Mouse (Mus musculus): ENCODE data around the gene Tor1b. TPM values are rescaled to one million over a fixed set of nuclear protein-coding genes. Genes with fewer than 3 reads are reported as not detected.

The Tor1b gene
- polyA plus RNA-seq (2011; ENCODE audit: insufficient read depth, insufficient read length, low replicate concordance, missing spikeins) = 19.3 and 34.2 TPM in 2 replicates

DNA sequence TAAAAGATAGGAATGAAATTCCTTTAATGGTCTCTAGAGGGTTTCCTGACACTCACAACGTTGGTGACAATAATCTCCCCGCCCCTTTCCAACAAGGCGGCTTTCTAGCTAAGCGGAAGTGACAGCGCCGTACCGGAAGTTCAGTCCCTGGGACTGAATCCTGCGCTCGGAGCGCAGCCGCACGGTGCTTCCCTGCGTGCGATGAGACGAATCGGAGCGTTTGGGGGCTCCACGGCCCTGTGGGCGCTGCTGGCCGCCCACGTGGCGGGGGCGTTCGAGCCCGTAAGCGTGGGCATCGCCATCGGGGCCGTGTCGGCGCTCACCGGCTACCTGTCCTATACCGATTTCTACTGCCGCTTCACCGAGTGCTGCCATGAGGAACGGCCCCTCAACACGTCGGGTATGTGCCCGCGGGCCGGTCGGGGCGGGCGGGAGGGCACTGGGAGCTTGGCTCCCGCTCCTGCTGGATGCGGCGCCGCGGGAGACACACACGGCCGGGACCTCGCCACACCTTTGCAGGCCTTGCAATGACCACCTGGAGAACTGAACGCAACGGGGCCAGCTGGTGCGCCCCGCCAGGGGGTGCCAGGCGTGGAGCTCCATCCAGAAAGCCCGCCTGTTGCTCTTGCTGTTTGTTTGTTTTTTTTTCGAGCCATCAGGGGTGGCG lies at the start of gene Tor1b:
Gene Tor1b (plus strand): TSS at position 136 of the 667 bp plus-strand sequence.
- H3K4me1 ChIP-seq (ENCODE audit: control insufficient read depth, insufficient read depth, low read length) = no peaks in the 10 kb centered on the region; the same call in 1 of the 2 replicates
- peak within 1 kb of the TSS; percentile 86 for H3K27ac ChIP-seq (ENCODE audit: control insufficient read depth, insufficient read depth, low read depth, low read length, poor library complexity)
- TF ChIP-seq CTCF (IDR thresholded peaks at IDR 0.05; ENCODE audit: control insufficient read depth, insufficient read depth, low read length) = no peak
- TF ChIP-seq POLR2A (IDR thresholded peaks at IDR 0.05; ENCODE audit: borderline replicate concordance, control insufficient read depth, low read depth, low read length) = peak; percentile 98
- WGBS = under 1% methylated on average over 60 of the region's 60 CpGs
- peak within 1 kb of the TSS; percentile 90 for H3K4me3 ChIP-seq (replicated peaks; ENCODE audit: control insufficient read depth, low read depth, low read length)

DNA sequence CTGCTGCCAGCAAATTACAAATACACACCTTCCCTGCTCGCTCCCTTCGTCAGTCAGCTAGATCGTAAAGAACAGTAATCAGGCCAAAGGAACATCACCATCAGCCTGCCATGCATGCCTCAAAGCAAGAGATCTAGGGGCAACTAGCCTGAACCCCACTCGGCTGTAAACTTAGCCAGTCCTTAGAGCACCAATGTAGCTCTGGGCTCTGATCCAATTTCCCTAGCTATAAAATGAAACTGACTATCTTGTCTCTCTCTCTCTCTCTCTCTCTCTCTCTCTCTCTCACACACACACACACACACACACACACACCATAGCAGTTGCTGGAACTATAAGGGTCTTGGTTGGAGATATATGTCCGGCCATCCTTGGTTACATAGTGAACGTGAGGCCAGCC lies 48.5 kb upstream of the Tor1b start:
- 78% methylated on average over 6 of the region's 6 CpGs for WGBS
- Histone ChIP-seq H3K4me3 (replicated peaks; ENCODE audit: control insufficient read depth, low read depth, low read length) (no peak overlapping the region), H3K4me1 (ENCODE audit: control insufficient read depth, insufficient read depth, low read length) (no peaks in the 10 kb centered on the region), H3K27ac (ENCODE audit: control insufficient read depth, insufficient read depth, low read depth, low read length, poor library complexity) (no peak overlapping the region)
- TF ChIP-seq CTCF (IDR thresholded peaks at IDR 0.05; ENCODE audit: control insufficient read depth, insufficient read depth, low read length) (no peak), POLR2A (IDR thresholded peaks at IDR 0.05; ENCODE audit: borderline replicate concordance, control insufficient read depth, low read depth, low read length) (no peak)

DNA sequence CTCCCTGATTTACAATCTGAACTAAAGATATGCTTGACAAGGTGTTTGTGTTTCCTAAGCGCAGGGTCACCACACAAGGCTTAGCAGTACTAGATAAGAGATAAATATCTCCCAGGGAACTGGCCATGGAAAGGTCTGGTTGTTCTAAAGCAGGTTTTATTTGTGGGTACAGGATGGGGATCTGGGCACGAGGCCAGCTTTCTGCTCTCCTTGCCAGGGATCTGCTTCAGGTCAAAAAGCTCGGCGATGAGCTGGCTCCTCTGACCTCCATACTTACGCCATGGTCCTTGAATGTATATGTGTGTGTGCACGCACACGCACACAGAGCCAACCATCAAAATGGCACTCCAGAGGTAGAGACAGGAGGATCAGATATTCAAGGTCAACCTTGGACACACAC lies 47.8 kb upstream of the Tor1b start:
- Histone ChIP-seq H3K4me3 (replicated peaks; ENCODE audit: control insufficient read depth, low read depth, low read length) (no peak overlapping the region), H3K4me1 (ENCODE audit: control insufficient read depth, insufficient read depth, low read length) (no peaks in the 10 kb centered on the region), H3K27ac (ENCODE audit: control insufficient read depth, insufficient read depth, low read depth, low read length, poor library complexity) (no peak overlapping the region)
- WGBS = 75% methylated on average over 7 of the region's 7 CpGs
- TF ChIP-seq CTCF (IDR thresholded peaks at IDR 0.05; ENCODE audit: control insufficient read depth, insufficient read depth, low read length) (no peak), POLR2A (IDR thresholded peaks at IDR 0.05; ENCODE audit: borderline replicate concordance, control insufficient read depth, low read depth, low read length) (no peak)

DNA sequence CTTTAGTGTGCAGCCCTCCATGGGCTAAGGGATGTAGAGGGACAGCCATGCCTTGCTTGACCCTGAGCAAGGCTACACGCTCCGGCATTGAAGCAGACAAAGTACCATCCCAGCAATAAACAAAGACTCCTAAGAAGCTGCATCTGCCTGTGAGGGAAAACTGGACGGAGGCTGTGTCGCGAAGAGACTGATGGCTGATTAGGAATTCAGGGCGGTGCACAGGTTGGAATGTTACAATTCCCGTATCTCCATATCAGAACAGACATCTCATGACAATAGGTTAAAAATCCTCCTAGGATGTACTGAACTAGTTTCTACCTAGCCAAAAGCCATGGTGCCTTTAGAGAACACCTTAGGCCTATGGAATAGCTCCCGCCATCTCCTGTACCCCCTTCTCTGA lies 46.9 kb upstream of the Tor1b start:
- no peak overlapping the region for H3K27ac ChIP-seq (ENCODE audit: control insufficient read depth, insufficient read depth, low read depth, low read length, poor library complexity)
- WGBS = 88% methylated on average over 8 of the region's 8 CpGs
- no peak overlapping the region for H3K4me3 ChIP-seq (replicated peaks; ENCODE audit: control insufficient read depth, low read depth, low read length)
- H3K4me1 ChIP-seq (ENCODE audit: control insufficient read depth, insufficient read depth, low read length) = no peaks in the 10 kb centered on the region
- no peak for TF ChIP-seq POLR2A (IDR thresholded peaks at IDR 0.05; ENCODE audit: borderline replicate concordance, control insufficient read depth, low read depth, low read length)
- no peak for TF ChIP-seq CTCF (IDR thresholded peaks at IDR 0.05; ENCODE audit: control insufficient read depth, insufficient read depth, low read length)

DNA sequence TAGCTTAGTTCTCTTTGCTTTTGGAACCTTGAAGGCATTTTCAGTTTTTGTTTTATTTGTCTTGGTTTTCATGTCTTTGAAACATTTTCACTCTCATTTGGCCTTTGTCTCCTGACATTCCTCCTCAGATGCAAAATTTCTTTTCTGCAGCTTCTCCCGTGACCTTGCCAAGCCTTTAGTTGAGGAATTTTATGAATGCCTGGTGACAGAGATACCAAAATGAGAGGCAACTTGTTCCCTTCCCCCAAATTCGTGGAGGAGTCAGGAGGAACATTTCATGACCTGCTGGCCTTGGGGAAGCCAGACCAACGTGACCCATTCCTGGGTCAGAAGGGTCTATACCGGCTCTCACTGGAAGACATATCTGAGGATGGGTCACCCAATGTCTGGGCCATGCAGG lies 46.1 kb upstream of the Tor1b start:
- TF ChIP-seq CTCF (IDR thresholded peaks at IDR 0.05; ENCODE audit: control insufficient read depth, insufficient read depth, low read length) (no peak), POLR2A (IDR thresholded peaks at IDR 0.05; ENCODE audit: borderline replicate concordance, control insufficient read depth, low read depth, low read length) (no peak)
- Histone ChIP-seq H3K4me1 (ENCODE audit: control insufficient read depth, insufficient read depth, low read length) (no peaks in the 10 kb centered on the region), H3K4me3 (replicated peaks; ENCODE audit: control insufficient read depth, low read depth, low read length) (no peak overlapping the region), H3K27ac (ENCODE audit: control insufficient read depth, insufficient read depth, low read depth, low read length, poor library complexity) (no peak overlapping the region)
- WGBS = 69% methylated on average over 4 of the region's 4 CpGs

DNA sequence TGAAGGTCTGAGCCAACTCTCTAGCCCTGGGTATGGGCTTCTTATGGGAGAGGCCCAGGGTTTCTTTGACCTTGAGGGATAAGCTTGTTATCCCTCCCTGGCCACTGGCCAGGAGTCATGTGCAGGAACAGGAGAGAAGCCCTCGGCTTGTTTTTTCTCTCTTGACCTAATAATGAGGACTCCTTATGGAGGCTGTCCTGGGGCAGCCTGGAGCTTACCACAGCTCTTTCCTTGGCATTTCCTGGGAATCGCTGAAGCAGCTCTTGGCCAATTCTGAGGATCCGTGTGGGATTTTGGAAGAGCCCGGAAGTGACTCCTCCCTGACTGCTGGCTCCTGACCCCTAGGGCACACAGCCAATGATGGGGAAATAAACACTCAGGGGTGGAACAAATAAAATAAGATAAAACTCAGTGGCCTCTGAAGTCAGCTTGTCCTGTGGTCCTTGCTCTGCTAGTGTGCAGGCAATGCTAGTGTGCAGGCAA lies 40.4 kb upstream of the Tor1b start:
- Histone ChIP-seq H3K4me3 (replicated peaks; ENCODE audit: control insufficient read depth, low read depth, low read length) (no peak overlapping the region), H3K27ac (ENCODE audit: control insufficient read depth, insufficient read depth, low read depth, low read length, poor library complexity) (no peak overlapping the region), H3K4me1 (ENCODE audit: control insufficient read depth, insufficient read depth, low read length) (no peaks in the 10 kb centered on the region)
- WGBS = 68% methylated on average over 4 of the region's 4 CpGs
- TF ChIP-seq CTCF (IDR thresholded peaks at IDR 0.05; ENCODE audit: control insufficient read depth, insufficient read depth, low read length) (no peak), POLR2A (IDR thresholded peaks at IDR 0.05; ENCODE audit: borderline replicate concordance, control insufficient read depth, low read depth, low read length) (no peak)

DNA sequence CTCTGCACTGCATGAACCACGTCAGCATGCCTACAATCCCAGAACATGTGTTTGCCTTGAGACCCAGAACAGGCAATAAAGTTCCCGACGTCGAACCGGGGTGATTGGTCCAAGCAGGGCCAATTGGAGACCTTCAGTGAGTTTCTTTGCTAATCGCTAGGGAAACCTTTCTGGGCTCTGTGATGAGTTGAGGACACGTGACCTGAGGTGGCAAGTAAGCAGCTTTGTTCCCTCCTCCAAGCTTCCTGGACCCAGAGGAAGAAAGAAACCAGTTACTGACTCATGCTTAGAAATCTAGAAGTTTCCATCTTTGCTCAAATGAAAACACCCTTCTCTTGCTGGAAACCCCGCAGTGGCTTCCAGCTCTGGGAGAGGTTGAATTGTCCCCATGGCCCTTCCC lies 39.7 kb upstream of the Tor1b start:
- Histone ChIP-seq H3K4me1 (ENCODE audit: control insufficient read depth, insufficient read depth, low read length) (no peaks in the 10 kb centered on the region), H3K4me3 (replicated peaks; ENCODE audit: control insufficient read depth, low read depth, low read length) (no peak overlapping the region), H3K27ac (ENCODE audit: control insufficient read depth, insufficient read depth, low read depth, low read length, poor library complexity) (no peak overlapping the region)
- TF ChIP-seq POLR2A (IDR thresholded peaks at IDR 0.05; ENCODE audit: borderline replicate concordance, control insufficient read depth, low read depth, low read length) = no peak
- no peak for TF ChIP-seq CTCF (IDR thresholded peaks at IDR 0.05; ENCODE audit: control insufficient read depth, insufficient read depth, low read length)
- 78% methylated on average over 8 of the region's 8 CpGs for WGBS

DNA sequence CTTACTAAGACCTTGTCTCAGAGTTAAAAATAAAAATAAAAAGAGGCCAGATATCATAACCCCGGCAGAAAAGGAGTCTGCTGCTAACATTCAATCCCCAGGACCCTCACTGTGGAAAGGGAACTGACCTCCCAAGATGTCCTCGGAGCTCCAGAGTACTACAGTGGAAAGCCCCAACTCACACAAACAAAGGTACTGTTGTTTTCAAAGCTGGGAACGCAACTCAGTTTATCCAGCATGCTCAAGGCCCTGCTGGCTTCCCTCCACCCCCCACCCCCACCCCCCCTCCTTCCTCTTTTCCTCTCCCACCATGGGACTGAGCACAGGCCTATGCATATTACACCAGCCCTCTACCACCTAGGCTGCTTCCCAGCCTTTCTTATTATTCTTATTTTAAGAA lies 37.9 kb upstream of the Tor1b start:
- H3K27ac ChIP-seq (ENCODE audit: control insufficient read depth, insufficient read depth, low read depth, low read length, poor library complexity) = no peak overlapping the region
- no peak overlapping the region for H3K4me3 ChIP-seq (replicated peaks; ENCODE audit: control insufficient read depth, low read depth, low read length)
- no peaks in the 10 kb centered on the region for H3K4me1 ChIP-seq (ENCODE audit: control insufficient read depth, insufficient read depth, low read length)
- TF ChIP-seq POLR2A (IDR thresholded peaks at IDR 0.05; ENCODE audit: borderline replicate concordance, control insufficient read depth, low read depth, low read length) (no peak), CTCF (IDR thresholded peaks at IDR 0.05; ENCODE audit: control insufficient read depth, insufficient read depth, low read length) (no peak)
- 64% methylated on average over 3 of the region's 3 CpGs for WGBS

Measured in bone marrow, adult 2 months (tissue).